Mouse (Mus musculus): Measurements from ENCODE around the gene Ndufc1. TPM values are rescaled to one million over a fixed set of nuclear protein-coding genes. Genes with fewer than 3 reads are reported as not detected.

Gene Ndufc1
- polyA plus RNA-seq, 1 experiment from 2014 or later, result 740 TPM

- Histone ChIP-seq H3K9me3 (replicated peaks; ENCODE audit: control insufficient read depth, low read length) (no peaks in the 10 kb centered on the region), H3K27me3 (ENCODE audit: control insufficient read depth, insufficient read depth, low read length) (no peaks in the 10 kb centered on the region; the same call in 1 of the 2 replicates), H3K9ac (ENCODE audit: low read length) (peak overlapping the region; percentile 11), H3K4me2 (ENCODE audit: low read depth, low read length) (peak overlapping the region; percentile 40), H3K4me1 (ENCODE audit: control insufficient read depth, insufficient read depth, low read length) (peaks cover 5% of the 10 kb centered on the region; the same call in 1 of the 2 replicates), H3K36me3 (ENCODE audit: control insufficient read depth, insufficient read depth, low read length) (no peaks in the 10 kb centered on the region), H3K27ac (ENCODE audit: low read length) (no peak overlapping the region), H3K4me3 (replicated peaks; ENCODE audit: low read length) (peak overlapping the region; percentile 8)
- 7% methylated on average over 13 of the region's 13 CpGs for WGBS
- no peak for ATAC-seq (ENCODE audit: insufficient read depth, low FRiP score)
These were observed 19.9 kb downstream of the Ndufc1 start for GRCm38 (mm10) chr3:51388904-51389303.

GRCm38 (mm10) chr3:51387868-51388381 is 20.9 kb downstream of the Ndufc1 start:
- H3K27me3 ChIP-seq (ENCODE audit: control insufficient read depth, insufficient read depth, low read length), result no peaks in the 10 kb centered on the region; the same call in 1 of the 2 replicates
- WGBS, result 65% methylated on average over 8 of the region's 8 CpGs
- no peak for ATAC-seq (ENCODE audit: insufficient read depth, low FRiP score)

GRCm38 (mm10) chr3:51387134-51387451 is 21.7 kb downstream of the Ndufc1 start:
- ATAC-seq (ENCODE audit: insufficient read depth, low FRiP score), result no peak
- WGBS, result 70% methylated on average over 3 of the region's 3 CpGs

More at GRCm38 (mm10) chr3:51387868-51388381, 20.9 kb downstream of the Ndufc1 start:
- H3K4me1 ChIP-seq (ENCODE audit: control insufficient read depth, insufficient read depth, low read length), result peaks cover 5% of the 10 kb centered on the region; the same call in 1 of the 2 replicates
- no peaks in the 10 kb centered on the region for H3K9me3 ChIP-seq (replicated peaks; ENCODE audit: control insufficient read depth, low read length)
- H3K36me3 ChIP-seq (ENCODE audit: control insufficient read depth, insufficient read depth, low read length), result no peaks in the 10 kb centered on the region
- H3K27ac ChIP-seq (ENCODE audit: low read length), result no peak overlapping the region
- H3K9ac ChIP-seq (ENCODE audit: low read length), result no peak overlapping the region
- no peak overlapping the region for H3K4me3 ChIP-seq (replicated peaks; ENCODE audit: low read length)
- no peak overlapping the region for H3K4me2 ChIP-seq (ENCODE audit: low read depth, low read length)

GRCm38 (mm10) chr3:51386441-51387133 is 22.2 kb downstream of the Ndufc1 start:
- Histone ChIP-seq H3K4me2 (ENCODE audit: low read depth, low read length) (no peak overlapping the region), H3K9ac (ENCODE audit: low read length) (no peak overlapping the region), H3K27me3 (ENCODE audit: control insufficient read depth, insufficient read depth, low read length) (no peaks in the 10 kb centered on the region; the same call in 1 of the 2 replicates), H3K36me3 (ENCODE audit: control insufficient read depth, insufficient read depth, low read length) (no peaks in the 10 kb centered on the region), H3K4me1 (ENCODE audit: control insufficient read depth, insufficient read depth, low read length) (peaks cover 5% of the 10 kb centered on the region; the same call in 1 of the 2 replicates), H3K9me3 (replicated peaks; ENCODE audit: control insufficient read depth, low read length) (no peaks in the 10 kb centered on the region), H3K27ac (ENCODE audit: low read length) (no peak overlapping the region), H3K4me3 (replicated peaks; ENCODE audit: low read length) (no peak overlapping the region)
- ATAC-seq (ENCODE audit: insufficient read depth, low FRiP score), result no peak
- 46% methylated on average over 12 of the region's 12 CpGs for whole genome bisulfite sequencing

More at GRCm38 (mm10) chr3:51387134-51387451, 21.7 kb downstream of the Ndufc1 start:
- no peak overlapping the region for H3K4me3 ChIP-seq (replicated peaks; ENCODE audit: low read length)
- H3K27me3 ChIP-seq (ENCODE audit: control insufficient read depth, insufficient read depth, low read length), result no peaks in the 10 kb centered on the region; the same call in 1 of the 2 replicates
- H3K9ac ChIP-seq (ENCODE audit: low read length), result no peak overlapping the region
- no peak overlapping the region for H3K4me2 ChIP-seq (ENCODE audit: low read depth, low read length)
- no peaks in the 10 kb centered on the region for H3K36me3 ChIP-seq (ENCODE audit: control insufficient read depth, insufficient read depth, low read length)
- H3K9me3 ChIP-seq (replicated peaks; ENCODE audit: control insufficient read depth, low read length), result no peaks in the 10 kb centered on the region
- H3K27ac ChIP-seq (ENCODE audit: low read length), result no peak overlapping the region
- H3K4me1 ChIP-seq (ENCODE audit: control insufficient read depth, insufficient read depth, low read length), result peaks cover 5% of the 10 kb centered on the region; the same call in 1 of the 2 replicates

GRCm38 (mm10) chr3:51383409-51383808 is 25.4 kb downstream of the Ndufc1 start:
- Histone ChIP-seq H3K27ac (ENCODE audit: low read length) (no peak overlapping the region), H3K9me3 (replicated peaks; ENCODE audit: control insufficient read depth, low read length) (no peaks in the 10 kb centered on the region), H3K4me3 (replicated peaks; ENCODE audit: low read length) (no peak overlapping the region), H3K4me2 (ENCODE audit: low read depth, low read length) (no peak overlapping the region), H3K9ac (ENCODE audit: low read length) (no peak overlapping the region), H3K27me3 (ENCODE audit: control insufficient read depth, insufficient read depth, low read length) (no peaks in the 10 kb centered on the region; the same call in 1 of the 2 replicates), H3K4me1 (ENCODE audit: control insufficient read depth, insufficient read depth, low read length) (0 out of 2 replicates have a peak, but pooled peaks cover 5% of the 10 kb centered on the region), H3K36me3 (ENCODE audit: control insufficient read depth, insufficient read depth, low read length) (no peaks in the 10 kb centered on the region)
- no peak for ATAC-seq (ENCODE audit: insufficient read depth, low FRiP score)
- whole genome bisulfite sequencing, result 80% methylated on average over 12 of the region's 12 CpGs

- Histone ChIP-seq H3K9ac (ENCODE audit: low read length) (no peak overlapping the region), H3K27ac (ENCODE audit: low read length) (no peak overlapping the region), H3K9me3 (replicated peaks; ENCODE audit: control insufficient read depth, low read length) (no peaks in the 10 kb centered on the region), H3K4me2 (ENCODE audit: low read depth, low read length) (no peak overlapping the region), H3K4me1 (ENCODE audit: control insufficient read depth, insufficient read depth, low read length) (0 out of 2 replicates have a peak, but pooled peaks cover 6% of the 10 kb centered on the region), H3K36me3 (ENCODE audit: control insufficient read depth, insufficient read depth, low read length) (no peaks in the 10 kb centered on the region), H3K4me3 (replicated peaks; ENCODE audit: low read length) (no peak overlapping the region), H3K27me3 (ENCODE audit: control insufficient read depth, insufficient read depth, low read length) (no peaks in the 10 kb centered on the region)
- no peak for ATAC-seq (ENCODE audit: insufficient read depth, low FRiP score)
- 74% methylated on average over 2 of the region's 5 CpGs for WGBS
These were observed 28.2 kb downstream of the Ndufc1 start for GRCm38 (mm10) chr3:51380660-51381014.

- Histone ChIP-seq H3K27me3 (ENCODE audit: control insufficient read depth, insufficient read depth, low read length) (no peaks in the 10 kb centered on the region), H3K4me1 (ENCODE audit: control insufficient read depth, insufficient read depth, low read length) (0 out of 2 replicates have a peak, but pooled peaks cover 6% of the 10 kb centered on the region), H3K9me3 (replicated peaks; ENCODE audit: control insufficient read depth, low read length) (no peaks in the 10 kb centered on the region), H3K27ac (ENCODE audit: low read length) (no peak overlapping the region), H3K36me3 (ENCODE audit: control insufficient read depth, insufficient read depth, low read length) (no peaks in the 10 kb centered on the region), H3K4me2 (ENCODE audit: low read depth, low read length) (no peak overlapping the region), H3K9ac (ENCODE audit: low read length) (no peak overlapping the region), H3K4me3 (replicated peaks; ENCODE audit: low read length) (no peak overlapping the region)
- 75% methylated on average over 5 of the region's 5 CpGs for WGBS
- no peak for ATAC-seq (ENCODE audit: insufficient read depth, low FRiP score)
These were observed 28.8 kb downstream of the Ndufc1 start for GRCm38 (mm10) chr3:51379786-51380659.

- peak overlapping the region; percentile 67 for H3K4me2 ChIP-seq (ENCODE audit: low read depth, low read length)
- no peak; the same call in 1 of the 2 replicates for ATAC-seq (ENCODE audit: insufficient read depth, low FRiP score)
- no peaks in the 10 kb centered on the region for H3K36me3 ChIP-seq (ENCODE audit: control insufficient read depth, insufficient read depth, low read length)
- H3K4me1 ChIP-seq (ENCODE audit: control insufficient read depth, insufficient read depth, low read length), result 0 out of 2 replicates have a peak, but pooled peaks cover 6% of the 10 kb centered on the region
- H3K9me3 ChIP-seq (replicated peaks; ENCODE audit: control insufficient read depth, low read length), result 0 out of 2 replicates have a peak, but pooled peaks cover 3% of the 10 kb centered on the region
- H3K27ac ChIP-seq (ENCODE audit: low read length), result no peak overlapping the region
- 72% methylated on average over 3 of the region's 3 CpGs for WGBS
- H3K27me3 ChIP-seq (ENCODE audit: control insufficient read depth, insufficient read depth, low read length), result no peaks in the 10 kb centered on the region
- H3K4me3 ChIP-seq (replicated peaks; ENCODE audit: low read length), result peak overlapping the region; percentile 51
- peak overlapping the region; percentile 54 for H3K9ac ChIP-seq (ENCODE audit: low read length)
These were observed 30.2 kb downstream of the Ndufc1 start for GRCm38 (mm10) chr3:51378665-51378946.

Data from stomach, embryonic 16.5 days (tissue).